Mouse (Mus musculus) liver, embryonic 14.5 days (tissue): ENCODE measurements around the gene Cacna1s. TPM values are rescaled to one million over a fixed set of nuclear protein-coding genes. Genes with fewer than 3 reads are reported as not detected.
A peak's percentile ranks its signal among the peaks of the same experiment; 100 is the strongest.

ENCODE experiments used
- ATAC-seq: fragments of 200-750 bp; cut with Nextera tagmentation; 2 replicates; pipeline ENCODE4 v1.8.0; 2017; ENCODE audit warnings: moderate number of reproducible peaks, mild to moderate bottlenecking, moderate library complexity; ENCODE audit not compliant: insufficient read depth
- DNase-seq, 3 experiments: peaks; one replicate each; pipeline ENCODE4 v3.0.0-alpha.2; 2012 to 2013; ENCODE audit warnings: low read depth in 3 of 3, low spot score in 3 of 3
- H3K27ac ChIP-seq: fragments of 300-500 bp; sonication (generic); 2 replicates; pipeline ENCODE4 v1.5.1; 2014; ENCODE audit warnings: moderate library complexity, mild to moderate bottlenecking, control low read depth, inconsistent platforms
- H3K27me3 ChIP-seq: fragments of 300-500 bp; sonication (generic); 2 replicates; pipeline ENCODE4 v1.6.1; 2014; ENCODE audit warnings: mild to moderate bottlenecking, low read length, moderate library complexity; ENCODE audit not compliant: control insufficient read depth, insufficient read depth
- H3K36me3 ChIP-seq: fragments of 300-500 bp; sonication (generic); replicated peaks from 2 replicates; pipeline ENCODE4 v1.6.1; 2014; ENCODE audit warnings: low read depth; ENCODE audit not compliant: control insufficient read depth, insufficient read depth
- H3K4me1 ChIP-seq, 2 experiments: fragments of 200-500 bp in 1 of 2; fragments of 300-500 bp in 1 of 2; sonication (generic) in 1 of 2; replicated peaks; 2 replicates each; pipeline ENCODE4 v1.6.1; 2012 to 2014; ENCODE audit warnings: antibody characterized with exemption in 1 of 2, inconsistent platforms in 1 of 2, low read length in 1 of 2; ENCODE audit not compliant: control insufficient read depth in 2 of 2, insufficient read depth in 2 of 2
- H3K4me2 ChIP-seq: fragments of 300-500 bp; sonication (generic); 2 replicates; pipeline ENCODE4 v1.6.1; 2014; ENCODE audit warnings: low read depth, mild to moderate bottlenecking, control low read depth, moderate library complexity
- H3K4me3 ChIP-seq, 2 experiments: fragments of 200-500 bp in 1 of 2; fragments of 300-500 bp in 1 of 2; sonication (generic) in 1 of 2; 2 replicates each; pipeline ENCODE4 v1.5.1; 2012 to 2014; ENCODE audit warnings: low read depth in 2 of 2, low read length in 2 of 2, mild to moderate bottlenecking in 2 of 2, control low read depth in 1 of 2, inconsistent platforms in 1 of 2, moderate library complexity in 1 of 2; ENCODE audit not compliant: insufficient read depth in 1 of 2
- H3K9ac ChIP-seq: fragments of 300-500 bp; sonication (generic); replicated peaks from 2 replicates; pipeline ENCODE4 v1.6.1; 2014; ENCODE audit warnings: mild to moderate bottlenecking, control low read depth, moderate library complexity
- H3K9me3 ChIP-seq: fragments of 300-500 bp; sonication (generic); 2 replicates; pipeline ENCODE4 v1.6.1; 2016; ENCODE audit warnings: low read length, mixed read lengths; ENCODE audit not compliant: control insufficient read depth
- CTCF ChIP-seq: IDR thresholded peaks from 2 replicates; pipeline ENCODE4 v1.5.1; 2016; ENCODE audit warnings: antibody characterized with exemption, low read depth, control low read depth
- EP300 ChIP-seq: IDR thresholded peaks from 2 replicates; pipeline ENCODE4 v1.6.1; 2016; ENCODE audit warnings: antibody characterized with exemption, low read depth
- WGBS: fragments of 180-500 bp; shearing (Covaris S2); extraction: QIAGEN DNeasy Blood & Tissue Kit; methylation state at CpG from one replicate; pipeline ENCODE4 v1.1.7; 2014; ENCODE audit not compliant: insufficient replicate concordance; 5-methylcytosine and 5-hydroxymethylcytosine counted together
- polyA plus RNA-seq, 2 experiments: library from polyadenylated mRNA; depleted of rRNA in 1 of 2; stranded (reverse) in 1 of 2; unstranded in 1 of 2; fragments of >200 nt; fragmentation: Nextera tagmentation in 1 of 2; extraction: Ambion mirVana in 1 of 2; gene quantifications; 2 replicates each; pipeline versions ENCODE4 v1.2.1 to v1.2.3; 2012 to 2014

Gene Cacna1s
- polyA plus RNA-seq, 2 experiments = not detected

GRCm38 (mm10) chr1:136130107-136130506, 77.6 kb downstream of the Cacna1s start:
- no peak for ATAC-seq
- no peak overlapping the region for H3K4me3 ChIP-seq

GRCm38 (mm10) chr1:136130951-136131558, 78.5 kb downstream of the Cacna1s start, which contains the start of gene Kif21b:
Kif21b (plus strand) TSS chr1:136131389.
- peak within 1 kb of the TSS; percentile 99 for H3K4me2 ChIP-seq
- DNase-seq (peak; percentile 62 to 71 (median 68)), ATAC-seq (peak; percentile 82)
- H3K4me1 ChIP-seq = peaks cover 21 to 52% of the 10 kb centered on the region in 2 experiments
- no peak for TF ChIP-seq EP300
- under 1% methylated on average over 42 of the region's 42 CpGs for WGBS
- no peaks in the 10 kb centered on the region; the same call in 1 of the 2 replicates for H3K27me3 ChIP-seq
- H3K9ac ChIP-seq = peak within 1 kb of the TSS; percentile 71
- no peak within 1 kb of the TSS for H3K27ac ChIP-seq
- no peaks in the 10 kb centered on the region for H3K36me3 ChIP-seq
- peak within 1 kb of the TSS; percentile 52 to 75 for H3K4me3 ChIP-seq
- no peaks in the 10 kb centered on the region for H3K9me3 ChIP-seq

More at GRCm38 (mm10) chr1:136130107-136130506, 77.6 kb downstream of the Cacna1s start:
- no peak overlapping the region for H3K4me2 ChIP-seq
- H3K9me3 ChIP-seq = no peaks in the 10 kb centered on the region
- no peak overlapping the region for H3K9ac ChIP-seq
- H3K27me3 ChIP-seq = no peaks in the 10 kb centered on the region; the same call in 1 of the 2 replicates
- H3K36me3 ChIP-seq = no peaks in the 10 kb centered on the region
- H3K4me1 ChIP-seq = peaks cover 15 to 43% of the 10 kb centered on the region in 2 experiments
- WGBS = 61% methylated on average over 3 of the region's 3 CpGs
- no peak overlapping the region for H3K27ac ChIP-seq
- no peak for DNase-seq
- TF ChIP-seq EP300 (no peak), CTCF (no peak)

- TF ChIP-seq EP300 (no peak), CTCF (no peak)
- Histone ChIP-seq H3K27ac (no peak overlapping the region), H3K4me1 (peaks cover 21 to 52% of the 10 kb centered on the region in 2 experiments), H3K9me3 (no peaks in the 10 kb centered on the region), H3K9ac (peak overlapping the region; percentile 71), H3K27me3 (no peaks in the 10 kb centered on the region; the same call in 1 of the 2 replicates), H3K4me2 (peak overlapping the region; percentile 99), H3K36me3 (no peaks in the 10 kb centered on the region), H3K4me3 (peak overlapping the region; percentile 52 to 75)
- WGBS = under 1% methylated on average over 43 of the region's 43 CpGs
- DNase-seq = no peak
- no peak for ATAC-seq
Measured at GRCm38 (mm10) chr1:136131603-136132291, 79.2 kb downstream of the Cacna1s start.

DNA sequence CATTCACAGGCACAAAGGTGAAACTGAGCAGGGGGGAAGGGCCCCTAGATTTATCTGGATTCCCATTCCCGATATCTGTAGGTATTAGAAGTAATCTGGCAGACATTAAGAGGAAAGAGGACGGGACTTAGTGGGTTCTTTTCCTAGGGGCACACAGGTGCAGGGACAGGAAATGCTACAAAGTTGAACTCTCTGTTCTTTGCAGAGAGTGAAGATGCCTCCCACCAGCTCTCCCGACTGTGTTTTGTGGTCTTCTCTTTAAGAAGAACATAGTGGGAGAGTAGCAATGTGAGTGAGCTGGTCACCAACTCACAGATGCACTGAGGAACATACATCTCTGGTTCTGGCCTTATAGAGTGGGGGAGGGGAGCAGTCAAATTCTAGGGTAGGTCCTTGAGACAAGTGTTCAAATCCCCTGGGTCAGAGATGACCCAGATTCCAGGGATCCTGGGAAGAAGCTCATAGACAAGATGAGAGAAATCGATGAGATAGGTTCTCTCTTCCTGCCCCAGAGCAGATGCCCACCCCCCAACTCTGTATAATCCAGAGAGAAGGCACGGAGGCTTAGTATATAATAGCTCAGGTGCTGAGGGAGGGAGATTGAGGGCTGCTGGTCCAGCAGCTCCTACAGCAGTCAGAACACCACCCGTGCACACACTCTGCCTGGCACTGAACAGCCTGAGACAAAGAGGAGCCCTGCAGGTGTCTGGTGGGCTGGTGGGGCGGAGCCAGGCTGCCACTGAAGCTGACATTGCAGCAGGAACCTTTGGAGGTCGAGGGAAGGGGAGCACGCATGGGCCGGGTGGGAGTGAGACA, 80.0 kb downstream of the Cacna1s start:
- Histone ChIP-seq H3K9me3 (no peaks in the 10 kb centered on the region), H3K36me3 (no peaks in the 10 kb centered on the region), H3K4me3 (peak overlapping the region; percentile 52 to 75), H3K27ac (no peak overlapping the region), H3K4me1 (peaks cover 24 to 56% of the 10 kb centered on the region in 2 experiments), H3K4me2 (peak overlapping the region; percentile 99), H3K27me3 (no peaks in the 10 kb centered on the region; the same call in 1 of the 2 replicates), H3K9ac (no peak overlapping the region)
- no peak for ATAC-seq
- DNase-seq = no peak
- 35% methylated on average over 10 of the region's 10 CpGs for WGBS
- TF ChIP-seq CTCF = no peak
